Mouse (Mus musculus) midbrain, embryonic 11.5 days (tissue): ENCODE data around the gene Swi5. TPM values are rescaled to one million over a fixed set of nuclear protein-coding genes. Genes with fewer than 3 reads are reported as not detected.

ENCODE experiments used
- ATAC-seq: fragments of 200-750 bp; cut with Nextera tagmentation; 2 replicates; pipeline ENCODE4 v1.8.0; 2017; ENCODE audit warnings: moderate TSS enrichment, moderate library complexity; ENCODE audit not compliant: low FRiP score
- DNase-seq: peaks from one replicate; pipeline ENCODE4 v3.0.0; 2015; ENCODE audit warnings: low spot score; ENCODE audit errors: missing footprints
- H3K27ac ChIP-seq: fragments of 300-500 bp; sonication (generic); 2 replicates; pipeline ENCODE4 v1.5.1; 2014; ENCODE audit warnings: low read depth, low read length
- H3K27me3 ChIP-seq: fragments of 300-500 bp; sonication (generic); 2 replicates; pipeline ENCODE4 v1.6.1; 2014; ENCODE audit warnings: mild to moderate bottlenecking, low read length, moderate library complexity, mixed read lengths; ENCODE audit not compliant: control insufficient read depth, insufficient read depth
- H3K36me3 ChIP-seq: fragments of 300-500 bp; sonication (generic); 2 replicates; pipeline ENCODE4 v1.6.1; 2014; ENCODE audit warnings: mild to moderate bottlenecking, low read length, moderate library complexity, mixed read lengths; ENCODE audit not compliant: control insufficient read depth, insufficient read depth
- H3K4me1 ChIP-seq: fragments of 300-500 bp; sonication (generic); 2 replicates; pipeline ENCODE4 v1.6.1; 2014; ENCODE audit warnings: low read length; ENCODE audit not compliant: control insufficient read depth, insufficient read depth
- H3K4me2 ChIP-seq: fragments of 300-500 bp; sonication (generic); 2 replicates; pipeline ENCODE4 v1.6.1; 2014; ENCODE audit warnings: mild to moderate bottlenecking, moderate library complexity
- H3K4me3 ChIP-seq: fragments of 300-500 bp; sonication (generic); 2 replicates; pipeline ENCODE4 v1.5.1; 2014; ENCODE audit warnings: low read depth, low read length
- H3K9ac ChIP-seq: fragments of 300-500 bp; sonication (generic); 2 replicates; pipeline ENCODE4 v1.6.1; 2014; ENCODE audit warnings: low read length
- H3K9me3 ChIP-seq: fragments of 300-500 bp; sonication (generic); 2 replicates; pipeline ENCODE4 v1.6.1; 2016; ENCODE audit warnings: low read length; ENCODE audit not compliant: control insufficient read depth
- WGBS: fragments of 180-500 bp; shearing (Covaris S2); extraction: QIAGEN DNeasy Blood & Tissue Kit; methylation state at CpG from one replicate; pipeline ENCODE4 v1.1.7; 2014; 5-methylcytosine and 5-hydroxymethylcytosine counted together
- microRNA-seq: library from miRNA; unstranded; fragments of <30 nt; microRNA quantifications from one replicate; pipeline ENCODE4, GENCODE M21; 2017
- polyA plus RNA-seq: library from polyadenylated mRNA; unstranded; fragments of >200 nt; fragmentation: Nextera tagmentation; extraction: Ambion mirVana; gene quantifications from 2 replicates; pipeline ENCODE4 v1.2.1, GENCODE M21; 2014

Swi5 gene
- polyA plus RNA-seq, 1 experiment from 2014 or later = 417 TPM

DNA sequence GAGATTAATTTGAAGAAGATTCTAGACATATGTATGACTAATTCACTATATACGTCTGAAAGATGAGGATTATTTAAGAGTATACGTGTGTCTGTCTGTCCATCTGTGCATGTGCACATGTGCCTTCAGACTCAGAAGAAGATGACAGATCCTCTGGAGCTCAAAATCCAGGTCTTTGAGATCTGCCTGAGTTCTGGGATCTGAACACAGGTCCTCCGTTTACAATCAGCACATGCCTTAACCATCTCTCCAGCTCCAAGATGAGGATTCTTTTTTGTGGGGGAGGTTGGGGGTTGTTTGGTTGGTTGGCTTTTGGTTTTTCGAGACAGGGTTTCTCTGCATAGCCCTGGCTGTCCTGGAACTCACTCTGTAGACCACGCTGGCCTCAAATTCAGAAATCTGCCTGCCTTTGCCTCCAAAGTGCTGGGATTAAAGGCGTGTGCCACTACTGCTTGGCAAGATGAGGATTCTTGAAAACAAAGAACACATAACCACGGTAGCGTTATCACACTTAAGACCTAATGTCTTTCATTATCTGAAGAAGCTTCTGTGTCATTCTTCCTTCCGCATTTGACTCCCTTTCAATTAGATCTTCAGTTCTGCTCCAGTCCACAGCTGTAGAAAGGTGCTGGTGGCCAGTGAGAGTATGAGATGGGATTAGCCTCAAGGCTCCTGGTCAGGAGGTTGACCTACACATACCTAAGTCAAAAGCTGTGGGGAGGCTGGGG, 49.0 kb downstream of the Swi5 start:
- Histone ChIP-seq H3K36me3 (peaks cover 2% of the 10 kb centered on the region), H3K9ac (no peak overlapping the region), H3K4me2 (no peak overlapping the region), H3K4me3 (no peak overlapping the region), H3K27ac (no peak overlapping the region), H3K9me3 (no peaks in the 10 kb centered on the region), H3K27me3 (no peaks in the 10 kb centered on the region), H3K4me1 (peaks cover 12% of the 10 kb centered on the region)
- ATAC-seq = no peak
- no peak for DNase-seq
- WGBS = 92% methylated on average over 9 of the region's 9 CpGs

- Histone ChIP-seq H3K4me3 (peak overlapping the region; percentile 65), H3K4me2 (peak overlapping the region; percentile 92), H3K9me3 (no peaks in the 10 kb centered on the region), H3K27ac (no peak overlapping the region), H3K27me3 (no peaks in the 10 kb centered on the region), H3K9ac (peak overlapping the region; percentile 75), H3K36me3 (peaks cover 7% of the 10 kb centered on the region), H3K4me1 (peaks cover 12% of the 10 kb centered on the region)
- ATAC-seq = no peak
- 45% methylated on average over 4 of the region's 4 CpGs for WGBS
- DNase-seq = no peak
These were observed 50.3 kb downstream of the Swi5 start for GRCm38 (mm10) chr2:32237571-32237970.

- Histone ChIP-seq H3K36me3 (peaks cover 10% of the 10 kb centered on the region), H3K27ac (peak overlapping the region; percentile 64), H3K27me3 (no peaks in the 10 kb centered on the region), H3K4me2 (peak overlapping the region; percentile 92), H3K9me3 (no peaks in the 10 kb centered on the region), H3K9ac (peak overlapping the region; percentile 75), H3K4me3 (peak overlapping the region; percentile 65), H3K4me1 (peaks cover 12% of the 10 kb centered on the region)
- ATAC-seq (peak; percentile 63), DNase-seq (peak; percentile 96)
- WGBS = 0% methylated on average over 20 of the region's 20 CpGs
These were observed 51.0 kb downstream of the Swi5 start for GRCm38 (mm10) chr2:32236760-32237487.

GRCm38 (mm10) chr2:32235886-32236759, 51.8 kb downstream of the Swi5 start, which contains the start of gene Pomt1:
Pomt1 (plus strand) TSS chr2:32236590.
- peak; percentile 93 for ATAC-seq

GRCm38 (mm10) chr2:32235433-32235832, 52.4 kb downstream of the Swi5 start:
- peaks cover 16% of the 10 kb centered on the region for H3K36me3 ChIP-seq
- 37% methylated on average over 7 of the region's 7 CpGs for WGBS
- peak overlapping the region; percentile 92 for H3K4me2 ChIP-seq
- peaks cover 12% of the 10 kb centered on the region for H3K4me1 ChIP-seq
- peak overlapping the region; percentile 65 for H3K4me3 ChIP-seq
- H3K27me3 ChIP-seq = no peaks in the 10 kb centered on the region
- no peak for ATAC-seq
- H3K9me3 ChIP-seq = no peaks in the 10 kb centered on the region
- peak; percentile 84 for DNase-seq
- H3K9ac ChIP-seq = peak overlapping the region; percentile 75
- no peak overlapping the region for H3K27ac ChIP-seq

More at GRCm38 (mm10) chr2:32235886-32236759, 51.8 kb downstream of the Swi5 start, which contains the start of gene Pomt1:
- peak within 1 kb of the TSS; percentile 65 for H3K4me3 ChIP-seq
- WGBS = under 1% methylated on average over 54 of the region's 54 CpGs
- H3K4me2 ChIP-seq = peak within 1 kb of the TSS; percentile 92
- peak; percentile 100 for DNase-seq
- H3K27ac ChIP-seq = peak within 1 kb of the TSS; percentile 75
- H3K4me1 ChIP-seq = peaks cover 12% of the 10 kb centered on the region
- peak within 1 kb of the TSS; percentile 75 for H3K9ac ChIP-seq
- no peaks in the 10 kb centered on the region for H3K9me3 ChIP-seq
- no peaks in the 10 kb centered on the region for H3K27me3 ChIP-seq
- peaks cover 13% of the 10 kb centered on the region for H3K36me3 ChIP-seq

Small RNAs within 50 kb of the gene (microRNA-seq; reads per million reads assigned to microRNA genes)
- gene Gm23363 (not detected), gene Mir199b (295 reads per million, percentile 67 among the genes with 10 or more reads in this experiment)

Other genes starting within 250 kb of the Swi5 start
- 0.60 and 1.3 TPM in 2 replicates for gene Fam78a, start 203.2 kb downstream of the Swi5 start, polyA plus RNA-seq
- gene Plpp7, start 192.5 kb downstream of the Swi5 start, polyA plus RNA-seq = 5.9 and 7.3 TPM in 2 replicates
- gene Prrc2b, start 137.0 kb downstream of the Swi5 start, polyA plus RNA-seq = 52.6 and 64.1 TPM in 2 replicates
- gene Pomt1, start 51.5 kb downstream of the Swi5 start, polyA plus RNA-seq = 16.4 and 22.0 TPM in 2 replicates
- gene Uck1, start 27.9 kb downstream of the Swi5 start, polyA plus RNA-seq = 70.9 and 73.2 TPM in 2 replicates
- 14.6 and 16.7 TPM in 2 replicates for gene Golga2, start 691 bp downstream of the Swi5 start, polyA plus RNA-seq
- gene Ciz1, start 64.3 kb upstream of the Swi5 start, polyA plus RNA-seq = 43.1 and 46.9 TPM in 2 replicates
- gene Dnm1, start 65.3 kb upstream of the Swi5 start, polyA plus RNA-seq = 12.9 and 13.8 TPM in 2 replicates
- gene 1110008P14Rik, start 93.9 kb upstream of the Swi5 start, polyA plus RNA-seq = 46.4 and 49.4 TPM in 2 replicates
- 0.30 TPM in 1 of 2 replicates, not detected in the other for gene Lcn2, start 100.2 kb upstream of the Swi5 start, polyA plus RNA-seq
- 24.7 and 25.4 TPM in 2 replicates for gene Ptges2, start 107.8 kb upstream of the Swi5 start, polyA plus RNA-seq
- gene Naif1, start 162.4 kb upstream of the Swi5 start, polyA plus RNA-seq = 6.3 and 6.4 TPM in 2 replicates
- gene Slc25a25, start 163.4 kb upstream of the Swi5 start, polyA plus RNA-seq = 20.0 and 20.4 TPM in 2 replicates
- 6.3 and 6.8 TPM in 2 replicates for gene Fam102a, start 247.3 kb upstream of the Swi5 start, polyA plus RNA-seq